Mouse (Mus musculus): Measurements from ENCODE around the gene Gm6583.

DNA sequence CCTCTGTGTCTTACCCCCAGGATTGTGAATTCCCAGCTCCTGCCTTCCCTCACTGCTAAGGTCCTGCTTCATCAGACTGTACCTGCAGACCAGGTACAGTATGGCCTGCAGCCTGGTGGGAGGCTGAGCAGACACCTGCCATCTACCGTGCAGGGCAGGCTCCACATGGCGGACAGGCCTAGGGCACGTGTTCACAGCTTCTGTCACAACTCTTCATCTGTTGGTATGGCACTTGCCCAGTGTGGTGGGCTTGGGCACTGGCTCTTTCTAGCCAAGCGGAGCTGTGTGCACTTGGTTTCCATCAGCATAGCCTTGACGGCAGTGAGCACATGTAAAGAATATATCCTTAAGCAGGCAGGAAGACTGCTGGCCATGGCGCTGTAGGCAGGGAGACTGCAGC lies 11.0 kb upstream of the Gm6583 start:
- TF ChIP-seq CEBPB (IDR thresholded peaks at IDR 0.05; ENCODE audit: insufficient read depth, poor library complexity, severe bottlenecking) (no peak), POLR2A (IDR thresholded peaks at IDR 0.05; ENCODE audit: insufficient read length, low read depth) (no peak), MAX (IDR thresholded peaks at IDR 0.05; ENCODE audit: low read depth) (no peak), USF1 (IDR thresholded peaks at IDR 0.05; ENCODE audit: low read depth) (no peak), POLR2AphosphoS2 (IDR thresholded peaks at IDR 0.05; ENCODE audit: insufficient read length, low read depth) (no peak), MYOG (IDR thresholded peaks at IDR 0.05; ENCODE audit: control insufficient read depth in 1 of 3, insufficient read depth in 1 of 3, insufficient read length in 2 of 3, low read depth in 2 of 3) (no peak), MYOD1 (IDR thresholded peaks at IDR 0.05; ENCODE audit: control insufficient read depth in 1 of 3, insufficient read length in 2 of 3, low read depth in 2 of 3) (no peak), E2F4 (IDR thresholded peaks at IDR 0.05; ENCODE audit: insufficient read depth) (no peak), TCF12 (IDR thresholded peaks at IDR 0.05; ENCODE audit: insufficient read depth, poor library complexity, severe bottlenecking) (no peak), TCF3 (IDR thresholded peaks at IDR 0.05; ENCODE audit: insufficient read length, low read depth) (no peak), SRF (IDR thresholded peaks at IDR 0.05; ENCODE audit: control insufficient read depth, insufficient read length, low read depth) (no peak)

All from myocyte (in vitro differentiated cells).